Mouse (Mus musculus) layer of hippocampus, postnatal 14 days (tissue): ENCODE data around the gene Ddias. TPM values are rescaled to one million over a fixed set of nuclear protein-coding genes. Genes with fewer than 3 reads are reported as not detected.

Experiments used
- total RNA-seq, 2 experiments: library from RNA; stranded (reverse); gene quantifications; 2 replicates each; pipeline ENCODE4 v1.2.3; 2021

Gene Ddias
- total RNA-seq, 2 experiments from 2014 or later, result 0.86 to 2.2 TPM

Other genes with a start within 250 kb of the Ddias start
- 10 to 100 TPM; 20.4 to 20.8 TPM for gene Ankrd42, start 237.1 kb downstream of the Ddias start, total RNA-seq
- 10 to 100 TPM; 41.8 to 48.8 TPM for gene Pcf11, start 204.3 kb downstream of the Ddias start, total RNA-seq
- 10 to 100 TPM; 40.1 to 41.2 TPM for gene Rab30, start 132.6 kb downstream of the Ddias start, total RNA-seq
- gene Prcp, start 223 bp upstream of the Ddias start, total RNA-seq, result 10 to 100 TPM in 1 of 2 experiments, 1 to 10 TPM in 1; 8.8 to 10.9 TPM
- gene Fam181b, start 205.6 kb upstream of the Ddias start, total RNA-seq, result 10 to 100 TPM; 22.2 to 22.7 TPM